Mouse (Mus musculus): ENCODE results near the gene Fen1. TPM values are rescaled to one million over a fixed set of nuclear protein-coding genes. Genes with fewer than 3 reads are reported as not detected.

Gene Fen1
- polyA plus RNA-seq, 1 experiment: 4.8 TPM

DNA sequence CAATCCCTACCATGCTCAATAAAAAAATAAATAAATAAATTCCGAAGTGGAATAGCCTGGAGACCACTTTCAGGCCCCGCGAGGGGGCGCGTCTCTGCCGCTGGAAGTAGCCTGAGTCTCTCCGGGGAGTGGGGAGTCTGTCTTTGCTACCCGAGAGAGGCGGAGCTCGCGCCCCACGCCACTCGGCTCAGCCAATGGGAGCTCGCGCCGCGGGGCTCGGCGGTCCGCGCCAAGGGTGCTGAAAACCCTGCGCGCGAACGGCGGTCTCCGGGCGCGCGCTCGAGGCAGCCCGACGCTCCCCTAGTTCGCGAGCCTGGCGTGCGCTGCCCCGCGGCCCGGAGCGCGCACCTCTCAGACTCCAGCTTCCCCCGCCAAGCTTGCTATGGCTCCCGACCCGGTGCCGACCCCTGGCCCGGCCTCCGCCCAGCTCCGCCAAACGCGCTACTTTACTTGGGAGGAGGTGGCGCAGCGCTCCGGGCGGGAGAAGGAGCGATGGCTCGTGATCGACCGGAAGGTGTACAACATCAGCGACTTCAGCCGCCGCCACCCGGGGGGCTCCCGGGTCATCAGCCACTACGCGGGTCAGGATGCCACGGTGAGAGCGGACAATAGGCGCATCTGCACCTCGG lies 21.2 kb downstream of the Fen1 start, which contains the start of gene Fads1:
TSS of gene Fads1 (plus strand) at position 219 of the 629 bp plus-strand sequence.
- Histone ChIP-seq H3K27ac (ENCODE audit: insufficient read depth, low read depth, low read length) (peak within 1 kb of the TSS; percentile 54), H3K4me3 (ENCODE audit: insufficient read depth, low read depth, low read length) (peak within 1 kb of the TSS; percentile 72), H3K36me3 (ENCODE audit: control insufficient read depth, insufficient read depth, low read length) (no peaks in the 10 kb centered on the region), H3K27me3 (replicated peaks; ENCODE audit: control insufficient read depth, insufficient read depth, low read length) (no peaks in the 10 kb centered on the region), H3K4me1 (ENCODE audit: control insufficient read depth, insufficient read depth, low read length) (peaks cover 4% of the 10 kb centered on the region; the same call in 1 of the 2 replicates)
- under 1% methylated on average over 70 of the region's 70 CpGs for whole genome bisulfite sequencing
- DNase-seq: peak; percentile 96
- TF ChIP-seq POLR2A (IDR thresholded peaks at IDR 0.05; ENCODE audit: low read depth, low read length) (no peak), CTCF (conservative IDR thresholded peaks at IDR 0.05; ENCODE audit: insufficient read depth, insufficient read length, low read depth, low read length) (peak; percentile 59)

DNA sequence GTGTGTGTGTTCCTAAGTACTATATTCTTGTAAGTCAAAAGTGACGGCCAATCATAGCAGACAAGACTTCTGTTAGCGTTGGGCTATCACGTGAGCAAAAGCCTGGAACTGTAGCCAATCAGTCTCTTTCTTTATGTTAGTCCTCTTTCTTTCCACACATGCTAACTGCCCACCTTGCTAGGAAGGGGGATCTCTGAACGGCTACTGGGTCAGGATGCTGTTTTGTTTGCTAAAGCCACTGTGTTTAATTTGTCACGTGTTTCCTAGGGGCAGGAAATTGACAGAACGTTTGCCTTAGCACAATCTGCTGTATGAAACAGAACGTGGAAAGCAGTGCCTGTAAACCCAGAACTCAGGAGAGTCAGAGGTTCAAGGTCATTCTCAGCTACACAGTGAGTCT lies 21.8 kb downstream of the Fen1 start:
- TF ChIP-seq CTCF (conservative IDR thresholded peaks at IDR 0.05; ENCODE audit: insufficient read depth, insufficient read length, low read depth, low read length): no peak
- no peak for TF ChIP-seq POLR2A (IDR thresholded peaks at IDR 0.05; ENCODE audit: low read depth, low read length)
- H3K4me1 ChIP-seq (ENCODE audit: control insufficient read depth, insufficient read depth, low read length): peaks cover 3% of the 10 kb centered on the region; the same call in 1 of the 2 replicates
- no peaks in the 10 kb centered on the region for H3K27me3 ChIP-seq (replicated peaks; ENCODE audit: control insufficient read depth, insufficient read depth, low read length)
- H3K27ac ChIP-seq (ENCODE audit: insufficient read depth, low read depth, low read length): peak overlapping the region; percentile 21; the same call in 1 of the 2 replicates
- WGBS: 30% methylated on average over 7 of the region's 7 CpGs
- no peaks in the 10 kb centered on the region for H3K36me3 ChIP-seq (ENCODE audit: control insufficient read depth, insufficient read depth, low read length)
- no peak for DNase-seq
- H3K4me3 ChIP-seq (ENCODE audit: insufficient read depth, low read depth, low read length): peak overlapping the region; percentile 72

DNA sequence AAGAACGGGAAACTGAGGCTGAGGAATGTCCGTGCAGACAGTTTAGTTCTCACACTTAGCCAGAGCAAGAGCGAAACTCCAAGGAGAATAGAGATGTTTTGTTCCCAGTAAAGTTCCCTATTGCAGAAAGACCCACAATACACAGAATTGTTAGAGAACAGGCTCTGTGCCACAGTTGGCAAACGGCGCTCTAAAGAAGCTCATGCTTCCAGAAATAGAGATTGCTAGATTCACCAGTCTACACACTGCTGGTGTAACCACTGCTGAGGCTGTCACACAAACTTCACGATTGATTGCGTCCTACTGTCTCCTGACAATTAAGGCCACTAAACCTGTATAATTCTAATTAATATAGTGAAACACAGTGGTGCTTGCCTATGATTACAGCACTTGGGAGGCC lies 22.7 kb downstream of the Fen1 start:
- H3K36me3 ChIP-seq (ENCODE audit: control insufficient read depth, insufficient read depth, low read length): no peaks in the 10 kb centered on the region
- H3K4me1 ChIP-seq (ENCODE audit: control insufficient read depth, insufficient read depth, low read length): peaks cover 3% of the 10 kb centered on the region; the same call in 1 of the 2 replicates
- TF ChIP-seq CTCF (conservative IDR thresholded peaks at IDR 0.05; ENCODE audit: insufficient read depth, insufficient read length, low read depth, low read length) (no peak), POLR2A (IDR thresholded peaks at IDR 0.05; ENCODE audit: low read depth, low read length) (no peak)
- DNase-seq: no peak
- no peak overlapping the region for H3K27ac ChIP-seq (ENCODE audit: insufficient read depth, low read depth, low read length)
- H3K4me3 ChIP-seq (ENCODE audit: insufficient read depth, low read depth, low read length): no peak overlapping the region
- WGBS: 95% methylated on average over 7 of the region's 7 CpGs
- H3K27me3 ChIP-seq (replicated peaks; ENCODE audit: control insufficient read depth, insufficient read depth, low read length): no peaks in the 10 kb centered on the region

DNA sequence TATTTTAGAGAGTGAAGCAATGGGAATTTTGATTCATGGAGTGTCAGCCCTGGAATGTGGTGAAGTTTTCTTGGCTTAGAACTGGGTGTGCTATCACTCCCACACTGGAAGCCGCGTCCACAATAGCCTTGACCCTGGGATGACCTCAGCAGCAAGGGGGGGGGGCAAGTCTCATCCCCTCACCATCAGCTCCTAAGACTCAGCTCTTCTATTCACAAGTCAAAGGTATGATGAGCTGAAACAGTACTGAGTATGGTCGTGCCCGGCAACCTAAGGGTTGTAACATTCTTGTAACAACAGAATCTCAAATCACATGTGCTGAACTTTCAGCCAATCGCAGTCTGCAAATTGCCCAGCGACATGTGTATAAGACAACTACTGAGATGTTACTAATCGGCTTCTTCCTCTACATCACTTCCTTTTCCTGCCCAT lies 27.0 kb downstream of the Fen1 start:
- WGBS: 40% methylated on average over 7 of the region's 7 CpGs
- H3K27ac ChIP-seq (ENCODE audit: insufficient read depth, low read depth, low read length): no peak overlapping the region

DNA sequence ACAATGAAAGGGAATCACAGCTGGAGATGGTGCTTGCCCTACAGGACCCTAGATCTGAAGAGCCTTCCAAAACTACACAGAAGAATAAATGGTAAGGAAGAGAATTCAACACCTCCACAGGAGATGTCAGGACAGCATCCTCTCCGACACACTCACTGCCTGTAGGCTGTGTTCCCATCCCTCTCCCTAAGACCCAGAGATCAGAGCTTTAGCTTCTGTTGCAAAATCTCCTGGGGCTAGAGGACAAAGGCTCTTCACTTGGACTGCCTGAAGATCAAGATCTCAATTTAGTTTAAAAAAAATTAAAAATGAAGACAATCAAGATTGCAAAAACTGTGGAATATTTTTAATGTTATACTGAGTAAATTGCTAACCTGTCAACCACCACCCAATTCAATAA lies 27.5 kb downstream of the Fen1 start:
- Histone ChIP-seq H3K27ac (ENCODE audit: insufficient read depth, low read depth, low read length) (no peak overlapping the region), H3K4me3 (ENCODE audit: insufficient read depth, low read depth, low read length) (no peak overlapping the region), H3K27me3 (replicated peaks; ENCODE audit: control insufficient read depth, insufficient read depth, low read length) (no peaks in the 10 kb centered on the region), H3K4me1 (ENCODE audit: control insufficient read depth, insufficient read depth, low read length) (no peaks in the 10 kb centered on the region), H3K36me3 (ENCODE audit: control insufficient read depth, insufficient read depth, low read length) (no peaks in the 10 kb centered on the region)
- 64% methylated on average over 1 of the region's 1 CpGs for WGBS
- no peak for TF ChIP-seq CTCF (conservative IDR thresholded peaks at IDR 0.05; ENCODE audit: insufficient read depth, insufficient read length, low read depth, low read length)
- TF ChIP-seq POLR2A (IDR thresholded peaks at IDR 0.05; ENCODE audit: low read depth, low read length): no peak
- no peak for DNase-seq

More for the DNA sequence above, 27.0 kb downstream of the Fen1 start:
- H3K4me3 ChIP-seq (ENCODE audit: insufficient read depth, low read depth, low read length): no peak overlapping the region
- peak; percentile 47 for DNase-seq
- H3K4me1 ChIP-seq (ENCODE audit: control insufficient read depth, insufficient read depth, low read length): no peaks in the 10 kb centered on the region
- TF ChIP-seq CTCF (conservative IDR thresholded peaks at IDR 0.05; ENCODE audit: insufficient read depth, insufficient read length, low read depth, low read length) (no peak), POLR2A (IDR thresholded peaks at IDR 0.05; ENCODE audit: low read depth, low read length) (no peak)
- no peaks in the 10 kb centered on the region for H3K27me3 ChIP-seq (replicated peaks; ENCODE audit: control insufficient read depth, insufficient read depth, low read length)
- H3K36me3 ChIP-seq (ENCODE audit: control insufficient read depth, insufficient read depth, low read length): no peaks in the 10 kb centered on the region

DNA sequence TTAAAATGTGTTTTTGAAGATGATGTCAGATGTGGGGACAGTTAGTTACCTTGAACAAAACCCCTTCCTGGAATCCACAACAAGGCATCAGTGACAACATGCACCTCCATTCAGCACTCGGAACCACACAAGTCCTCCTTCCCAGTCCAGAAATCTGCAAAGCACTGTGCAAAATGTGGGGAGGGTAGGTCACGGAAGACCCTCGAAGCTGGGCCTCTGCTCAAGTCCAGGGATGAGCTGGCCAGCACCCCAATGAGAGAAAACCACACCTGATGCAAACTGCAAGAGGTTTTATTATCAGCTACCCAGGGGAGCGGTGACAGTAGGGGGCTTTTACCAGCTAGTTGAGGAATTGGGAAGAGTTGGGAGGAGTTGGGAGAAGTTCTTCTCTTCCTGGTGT lies 29.0 kb downstream of the Fen1 start:
- no peaks in the 10 kb centered on the region for H3K27me3 ChIP-seq (replicated peaks; ENCODE audit: control insufficient read depth, insufficient read depth, low read length)
- 81% methylated on average over 4 of the region's 4 CpGs for WGBS
- DNase-seq: no peak
- H3K4me1 ChIP-seq (ENCODE audit: control insufficient read depth, insufficient read depth, low read length): 0 out of 2 replicates have a peak, but pooled peaks cover 3% of the 10 kb centered on the region
- TF ChIP-seq POLR2A (IDR thresholded peaks at IDR 0.05; ENCODE audit: low read depth, low read length): no peak
- no peak for TF ChIP-seq CTCF (conservative IDR thresholded peaks at IDR 0.05; ENCODE audit: insufficient read depth, insufficient read length, low read depth, low read length)
- no peaks in the 10 kb centered on the region for H3K36me3 ChIP-seq (ENCODE audit: control insufficient read depth, insufficient read depth, low read length)
- no peak overlapping the region for H3K4me3 ChIP-seq (ENCODE audit: insufficient read depth, low read depth, low read length)
- H3K27ac ChIP-seq (ENCODE audit: insufficient read depth, low read depth, low read length): no peak overlapping the region

DNA sequence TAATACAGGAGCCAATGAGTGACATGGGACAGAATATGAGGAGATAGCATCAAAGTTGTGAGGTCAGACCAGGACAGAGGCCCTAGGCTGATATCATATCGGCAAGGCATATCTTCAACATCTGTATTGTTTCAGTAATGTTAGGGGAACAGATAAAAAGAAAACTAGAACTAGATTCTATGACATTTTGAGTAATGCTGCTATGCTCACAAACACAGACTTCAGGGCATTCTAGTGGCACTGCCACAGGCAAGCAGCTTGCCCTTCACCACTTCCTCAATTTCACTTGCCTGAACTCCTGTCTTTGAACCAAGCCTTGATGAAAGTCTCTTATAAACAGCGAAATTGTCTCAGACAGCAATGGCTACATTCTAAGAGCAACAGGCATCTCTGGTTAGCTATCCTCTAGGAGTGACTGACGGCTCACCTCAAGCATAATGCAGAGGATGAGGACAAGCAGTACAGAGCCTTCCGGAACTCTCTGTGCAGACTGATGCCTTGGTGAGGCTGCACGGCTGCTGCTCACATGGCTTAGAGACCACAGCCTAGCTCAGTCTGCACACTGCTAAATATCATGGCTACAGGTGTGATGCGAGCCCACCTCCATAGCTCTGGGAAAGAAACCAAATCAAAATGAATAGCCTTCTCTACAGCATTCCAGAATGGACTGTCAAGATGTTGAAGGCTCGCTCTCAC lies 30.0 kb downstream of the Fen1 start:
- H3K27ac ChIP-seq (ENCODE audit: insufficient read depth, low read depth, low read length): no peak overlapping the region
- no peaks in the 10 kb centered on the region for H3K36me3 ChIP-seq (ENCODE audit: control insufficient read depth, insufficient read depth, low read length)
- no peak overlapping the region for H3K4me3 ChIP-seq (ENCODE audit: insufficient read depth, low read depth, low read length)
- no peak for DNase-seq
- WGBS: 88% methylated on average over 7 of the region's 7 CpGs
- TF ChIP-seq CTCF (conservative IDR thresholded peaks at IDR 0.05; ENCODE audit: insufficient read depth, insufficient read length, low read depth, low read length) (no peak), POLR2A (IDR thresholded peaks at IDR 0.05; ENCODE audit: low read depth, low read length) (no peak)
- H3K4me1 ChIP-seq (ENCODE audit: control insufficient read depth, insufficient read depth, low read length): 0 out of 2 replicates have a peak, but pooled peaks cover 3% of the 10 kb centered on the region
- no peaks in the 10 kb centered on the region for H3K27me3 ChIP-seq (replicated peaks; ENCODE audit: control insufficient read depth, insufficient read depth, low read length)
